Mouse (Mus musculus): ENCODE measurements around the gene Ly9.

Ly9 gene

DNA sequence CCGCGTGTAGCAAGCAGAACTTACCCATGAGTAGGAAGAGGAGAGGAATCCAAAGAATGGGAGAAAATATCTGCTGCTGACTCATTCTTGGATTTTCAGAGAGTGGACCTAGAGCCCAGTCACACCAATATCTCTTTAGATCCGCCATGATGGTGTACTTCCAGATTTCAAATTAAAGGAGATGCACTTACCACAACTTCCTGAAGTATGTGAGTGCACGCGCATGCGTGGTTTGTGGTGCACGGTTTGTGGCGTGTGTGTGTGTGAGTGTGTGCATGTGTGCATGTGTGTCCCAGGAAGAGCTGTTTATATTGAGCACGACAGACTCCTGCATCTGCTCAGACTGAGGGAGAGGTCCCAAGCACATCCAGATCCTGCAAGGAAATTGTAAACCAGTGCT lies at the start of gene Ly9:
Gene Ly9 (minus strand): TSS at position 235 of the 400 bp plus-strand sequence.
- no peak for DNase-seq (ENCODE audit: low spot score in 2 of 2)

DNA sequence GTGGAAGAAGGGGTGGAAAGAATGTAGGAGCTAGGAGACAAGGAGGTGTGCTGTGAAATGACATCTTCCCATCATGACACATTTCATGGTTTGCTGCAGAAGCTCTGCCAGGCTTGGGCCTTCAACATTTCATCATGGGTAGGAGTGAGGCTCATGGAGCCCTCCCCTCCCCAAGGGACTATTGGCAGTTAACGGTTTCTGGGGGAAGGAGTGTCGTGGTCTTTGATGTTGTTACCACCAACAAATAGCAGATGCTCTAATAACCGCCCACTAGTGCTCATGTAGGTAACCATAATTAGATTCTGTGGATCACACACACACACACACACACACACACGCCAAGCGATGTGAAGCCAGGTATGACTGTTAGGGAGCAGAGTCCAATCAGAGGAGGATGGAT lies 45.5 kb upstream of the Ly9 start, which contains the start of gene Slamf7:
Gene Slamf7 (minus strand): TSS at position 302 of the 400 bp plus-strand sequence.
- DNase-seq (ENCODE audit: low spot score in 2 of 2), result no peak

- DNase-seq (ENCODE audit: low spot score in 2 of 2), result no peak
Measured at GRCm38 (mm10) chr1:171648840-171649239, 41.6 kb upstream of the Ly9 start.

DNA sequence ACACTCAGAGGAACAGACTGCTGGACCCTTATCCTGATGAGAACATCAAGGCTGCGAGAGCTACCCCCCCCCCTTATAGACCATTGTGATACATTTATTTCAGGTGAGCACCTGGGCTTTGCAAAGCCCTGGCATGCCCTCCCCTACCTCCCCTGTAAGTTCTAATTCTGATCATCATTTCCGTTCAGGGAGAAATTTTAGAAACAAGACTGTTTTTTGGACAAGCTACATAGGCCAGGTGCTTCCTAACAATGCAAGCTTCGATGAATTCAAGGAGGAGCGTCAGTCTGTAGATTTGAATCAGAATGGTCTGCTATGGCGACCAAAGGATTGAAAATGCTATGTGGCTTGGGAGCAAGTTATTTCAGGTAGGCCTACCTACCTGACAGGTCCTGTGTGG lies 40.5 kb upstream of the Ly9 start:
- DNase-seq (ENCODE audit: low spot score in 2 of 2), result no peak

GRCm38 (mm10) chr1:171646429-171646940 lies 39.3 kb upstream of the Ly9 start:
- no peak for DNase-seq (ENCODE audit: low spot score in 2 of 2)

DNA sequence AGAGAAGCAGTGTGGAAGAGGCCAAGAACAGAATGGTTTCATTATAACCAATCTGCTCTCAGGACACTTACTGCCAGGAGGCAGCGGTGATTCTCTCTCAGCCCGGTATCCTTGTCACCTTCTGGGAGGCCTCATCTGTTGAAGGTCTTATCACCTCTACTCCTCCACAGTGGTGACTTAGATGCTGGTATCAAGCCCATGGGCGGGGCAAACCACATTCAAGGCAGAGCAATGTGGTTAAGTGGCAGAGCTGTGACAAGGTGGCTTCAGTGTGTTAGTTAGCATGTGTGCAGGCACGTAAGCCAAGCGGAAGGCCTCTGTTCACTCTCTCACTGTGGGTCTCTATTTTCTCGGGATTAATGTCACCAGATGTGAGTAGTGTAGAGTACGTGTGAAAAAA lies 36.4 kb upstream of the Ly9 start:
- no peak for DNase-seq (ENCODE audit: low spot score in 2 of 2)

GRCm38 (mm10) chr1:171640796-171641195 lies 33.6 kb upstream of the Ly9 start:
- no peak for DNase-seq (ENCODE audit: low spot score in 2 of 2)

- DNase-seq (ENCODE audit: low spot score in 2 of 2), result peak; percentile 14 to 19
Measured at GRCm38 (mm10) chr1:171638686-171639085, 31.5 kb upstream of the Ly9 start.

DNA sequence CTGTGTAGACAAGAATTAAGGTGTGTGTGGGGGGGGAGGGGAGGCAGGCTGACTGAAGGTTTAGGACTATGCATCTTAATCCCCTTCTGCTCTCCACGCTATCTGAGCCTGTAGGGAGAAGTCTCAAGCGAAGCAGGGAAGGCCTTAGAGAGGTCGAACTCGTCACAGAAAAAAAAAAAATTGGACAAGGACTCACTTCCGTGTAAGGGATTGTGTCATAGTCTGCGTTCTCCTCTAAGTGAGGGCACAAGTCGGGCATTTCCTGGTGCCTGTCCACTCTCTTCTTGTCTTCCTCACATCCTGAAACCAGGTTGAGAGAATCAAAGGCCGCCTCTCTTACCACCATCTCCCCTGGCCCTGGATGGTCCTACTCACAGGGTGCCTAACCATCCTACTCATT lies 29.9 kb upstream of the Ly9 start:
- no peak for DNase-seq (ENCODE audit: low spot score in 2 of 2)

DNA sequence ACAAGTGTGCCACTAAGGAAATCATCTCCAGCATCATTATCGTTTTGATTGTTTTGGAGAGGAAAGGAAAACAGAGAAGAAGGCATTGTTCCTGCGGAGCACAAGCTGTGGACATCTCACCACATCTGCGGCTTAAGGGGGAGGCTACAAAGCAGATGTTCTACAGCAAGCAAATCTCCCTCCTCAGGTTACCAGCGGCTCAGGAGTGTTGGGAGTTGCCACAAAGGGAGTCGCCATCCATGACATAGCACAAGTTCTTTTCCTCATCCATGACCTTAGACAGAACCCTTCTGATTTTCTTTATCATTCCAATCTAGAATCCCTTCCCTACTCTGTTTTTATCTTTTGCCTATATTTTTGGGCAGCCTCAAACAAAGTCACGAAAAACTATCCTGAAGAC lies 28.5 kb upstream of the Ly9 start:
- DNase-seq (ENCODE audit: low spot score in 2 of 2), result no peak

DNA sequence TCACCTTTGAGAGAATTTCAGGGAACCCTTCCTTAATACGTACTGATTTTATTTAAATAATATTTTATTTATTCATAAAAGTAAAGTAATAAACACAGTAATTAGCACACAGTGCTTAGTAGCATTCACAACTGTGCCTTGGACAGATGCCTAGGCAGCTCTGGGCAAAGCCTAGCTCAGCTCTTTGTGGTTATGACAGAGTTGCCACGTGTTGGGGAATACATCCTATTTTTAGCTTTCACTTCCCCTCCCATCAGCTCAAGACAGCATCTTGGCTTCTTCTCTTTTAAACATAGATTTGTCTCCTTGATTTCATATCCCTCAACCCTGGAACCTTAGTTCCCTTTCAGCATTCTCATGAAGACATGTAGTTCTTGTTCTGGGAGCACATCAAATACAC lies 24.2 kb upstream of the Ly9 start:
- peak in 1 of 2 experiments; percentile 47 for DNase-seq (ENCODE audit: low spot score in 2 of 2)

GRCm38 (mm10) chr1:171630912-171631311 lies 23.7 kb upstream of the Ly9 start:
- DNase-seq (ENCODE audit: low spot score in 2 of 2), result peak in 1 of 2 experiments; percentile 6

DNA sequence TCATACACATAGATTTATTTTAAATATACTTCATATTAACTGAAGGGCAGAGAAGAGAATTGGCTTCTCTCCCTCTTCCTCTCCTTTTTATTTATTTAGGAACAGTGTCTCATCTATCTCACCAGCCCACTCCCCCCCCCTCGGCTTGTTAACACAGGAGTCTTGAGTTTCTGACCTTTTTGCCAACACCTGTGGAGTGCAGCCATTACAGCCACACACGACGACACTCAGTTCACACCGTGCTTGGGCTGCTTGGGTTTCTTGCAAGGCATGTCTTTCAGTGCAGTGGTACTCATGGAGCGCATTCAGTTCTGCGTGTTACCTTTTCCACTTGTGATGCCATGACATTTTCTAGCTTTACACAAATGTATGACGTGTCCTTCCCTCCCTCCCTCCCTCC lies 22.8 kb upstream of the Ly9 start:
- no peak for DNase-seq (ENCODE audit: low spot score in 2 of 2)

GRCm38 (mm10) chr1:171629168-171629567 lies 22.0 kb upstream of the Ly9 start:
- DNase-seq (ENCODE audit: low spot score in 2 of 2), result no peak

- no peak for DNase-seq (ENCODE audit: low spot score in 2 of 2)
Measured at GRCm38 (mm10) chr1:171627801-171628200, 20.6 kb upstream of the Ly9 start.

GRCm38 (mm10) chr1:171620091-171620490 lies 12.9 kb upstream of the Ly9 start:
- no peak for DNase-seq (ENCODE audit: low spot score in 2 of 2)

DNA sequence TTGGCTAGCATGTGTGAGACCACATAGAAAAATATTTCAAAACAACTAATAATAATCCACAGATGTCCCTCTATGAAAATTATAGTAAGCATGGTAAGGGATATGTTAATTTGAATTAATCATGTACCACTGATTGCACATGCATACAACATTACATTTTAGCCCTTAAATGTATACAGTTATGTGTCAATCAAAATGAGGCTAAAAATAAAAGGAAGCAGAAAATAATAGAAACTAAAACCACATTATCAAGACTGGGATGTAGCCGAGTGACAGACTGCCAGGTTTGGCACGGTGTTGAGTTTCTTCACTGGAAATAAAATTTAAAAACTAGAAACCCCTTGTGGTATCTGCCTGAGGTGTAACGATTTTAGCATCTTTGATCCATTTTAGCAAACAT lies 12.4 kb upstream of the Ly9 start:
- DNase-seq (ENCODE audit: low spot score in 2 of 2), result no peak

DNA sequence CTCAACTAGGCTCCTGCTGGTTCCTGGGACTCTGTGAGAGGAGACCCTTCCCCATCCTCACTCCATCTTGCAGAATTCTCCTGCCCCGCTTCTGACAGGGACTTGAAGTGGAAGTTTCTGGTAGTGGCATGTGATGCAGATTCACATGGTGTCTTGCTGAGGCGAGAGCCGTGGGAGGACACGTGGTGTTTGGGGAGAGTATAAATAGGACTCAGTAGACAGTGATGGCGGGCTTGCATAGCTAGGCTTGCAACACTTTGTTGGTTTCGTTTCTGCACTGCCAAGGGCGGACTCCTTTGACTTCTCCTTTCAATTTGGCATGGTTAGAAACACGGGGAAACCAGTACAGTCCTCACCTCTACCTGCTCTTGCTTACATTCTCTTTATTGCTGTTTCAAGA lies 11.8 kb upstream of the Ly9 start:
- DNase-seq (ENCODE audit: low spot score in 2 of 2), result peak; percentile 17 to 47

- no peak for DNase-seq (ENCODE audit: low spot score in 2 of 2)
Measured at GRCm38 (mm10) chr1:171616881-171617515, 9.8 kb upstream of the Ly9 start.

DNA sequence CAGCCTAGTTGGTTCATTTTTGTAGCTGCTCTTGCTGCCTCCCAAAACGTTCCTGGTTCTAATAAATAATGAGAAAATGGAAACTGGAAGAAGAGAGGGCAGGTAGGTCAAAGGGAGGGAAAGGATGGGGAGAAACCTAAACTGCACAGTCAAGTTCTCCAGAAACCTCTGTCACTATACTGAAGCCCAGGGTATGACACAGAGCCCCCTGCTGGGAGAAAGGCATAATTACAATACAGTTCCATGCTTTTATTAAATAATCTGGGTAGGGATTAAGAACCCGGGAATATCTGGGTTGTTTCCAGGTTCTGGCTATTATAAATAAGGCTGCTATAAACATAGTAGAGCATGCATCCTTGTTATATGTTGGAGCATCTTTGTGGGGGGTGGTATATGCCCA lies 6.8 kb upstream of the Ly9 start:
- DNase-seq (ENCODE audit: low spot score in 2 of 2), result no peak

- no peak for DNase-seq (ENCODE audit: low spot score in 2 of 2)
Measured at GRCm38 (mm10) chr1:171610781-171611180, 3.6 kb upstream of the Ly9 start.

DNA sequence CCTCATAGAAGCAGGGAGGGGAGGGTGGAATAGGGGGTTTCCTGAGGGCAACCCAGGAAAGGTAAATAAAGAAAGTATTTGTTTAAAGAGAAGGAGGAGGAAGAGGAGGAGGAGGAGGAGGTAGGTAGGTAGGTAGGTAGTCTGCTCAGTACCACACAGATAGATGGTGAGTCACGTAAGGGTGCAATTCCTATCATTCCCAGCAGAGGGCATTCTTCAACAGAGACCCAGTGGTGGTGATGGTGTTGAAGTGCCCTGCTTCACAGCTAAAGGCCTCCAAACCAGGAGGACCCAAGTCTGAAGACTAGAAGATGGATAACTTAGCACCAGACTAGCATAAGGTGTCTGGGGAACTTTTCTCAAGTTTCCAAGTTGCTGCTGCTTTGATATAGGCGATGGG lies 2.8 kb upstream of the Ly9 start:
- no peak for DNase-seq (ENCODE audit: low spot score in 2 of 2)

DNA sequence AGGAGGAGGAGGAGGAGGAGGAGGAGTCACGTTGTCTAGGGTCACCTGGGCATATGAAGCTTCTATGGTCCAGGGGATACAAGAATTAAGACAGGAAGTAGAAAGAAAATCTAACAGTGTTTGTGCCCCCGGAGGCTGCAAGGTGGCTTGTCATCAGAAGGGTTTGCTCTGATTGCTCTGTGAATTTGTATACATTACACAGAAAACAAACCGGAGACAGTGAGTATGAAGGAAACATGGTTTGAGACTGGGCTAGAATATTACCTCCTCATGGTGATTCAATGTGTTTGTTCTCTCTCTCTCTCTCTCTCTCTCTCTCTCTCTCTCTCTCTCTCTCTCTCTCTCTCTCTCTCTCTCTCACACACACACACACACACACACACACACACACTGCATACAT lies 554 bp downstream of the Ly9 start:
- no peak for DNase-seq (ENCODE audit: low spot score in 2 of 2)

DNA sequence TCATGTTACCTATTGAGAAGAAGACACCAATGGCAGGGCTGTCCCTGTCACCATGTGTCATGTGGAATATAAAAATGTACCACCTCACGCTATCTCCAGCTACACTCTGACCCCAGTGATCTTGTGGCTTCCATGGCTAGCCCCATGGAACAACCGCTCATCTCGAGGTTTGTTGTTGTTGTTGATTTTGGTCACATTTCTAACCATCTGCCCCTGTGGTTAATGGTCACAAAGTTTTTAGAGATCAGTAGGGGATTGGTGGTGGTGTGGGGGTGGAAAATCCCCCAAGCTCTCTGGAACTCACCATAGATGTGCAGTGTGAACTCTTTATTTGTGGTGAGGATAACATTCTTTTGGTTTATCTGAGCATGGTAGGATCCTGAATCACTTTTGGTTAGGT lies 2.5 kb downstream of the Ly9 start:
- no peak for DNase-seq (ENCODE audit: low spot score in 2 of 2)
